Mouse (Mus musculus): Measurements from ENCODE around the gene E430018J23Rik. TPM values are rescaled to one million over a fixed set of nuclear protein-coding genes. Genes with fewer than 3 reads are reported as not detected.
"Not testable (repeated sequence)": the region's sequence is repeated elsewhere in the genome, so short reads cannot be mapped to it uniquely, and the experiment has no call there.

Gene E430018J23Rik
- polyA plus RNA-seq, 1 experiment from 2014 or later: 4.6 TPM

DNA sequence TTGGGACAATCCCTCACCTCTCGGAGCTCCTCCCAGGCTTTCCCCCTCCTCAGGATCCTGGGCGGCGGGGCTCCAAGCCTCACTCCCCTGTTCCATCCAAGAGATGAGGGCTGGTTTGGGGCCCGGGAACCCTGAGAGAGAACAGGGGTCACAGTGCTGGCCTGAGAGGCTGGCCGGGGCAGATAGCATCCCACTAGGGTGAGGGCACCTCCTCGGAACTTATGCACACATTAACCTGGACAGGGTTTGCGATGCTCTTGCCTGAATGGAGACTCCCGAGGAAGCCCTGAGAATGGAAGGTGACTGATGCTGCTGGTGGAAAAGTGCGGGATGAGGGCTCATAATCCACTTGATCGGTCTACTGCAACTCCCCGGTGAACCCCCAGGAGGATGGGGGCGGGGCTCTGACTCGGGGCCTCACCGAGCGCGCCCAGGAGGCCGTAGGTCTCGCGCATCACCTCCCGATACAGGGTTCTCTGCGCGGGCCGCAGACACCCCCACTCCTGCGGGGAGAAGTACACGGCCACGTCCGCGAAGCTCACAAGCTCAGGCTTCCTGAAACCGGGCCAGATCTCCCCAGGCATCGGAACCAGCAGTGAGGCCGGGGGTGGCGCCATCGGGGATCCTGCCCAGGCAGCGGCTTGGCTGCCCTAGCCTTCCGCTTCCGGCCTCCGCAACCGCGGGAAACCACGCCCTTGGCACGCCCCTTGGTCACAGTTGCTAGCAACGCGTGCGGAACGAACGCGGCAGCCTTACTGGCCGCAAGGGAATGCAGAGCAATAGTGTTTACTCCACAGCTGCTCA lies 28.2 kb upstream of the E430018J23Rik start, which contains the start of gene Zfp688:
TSS of gene Zfp688 (minus strand) at position 681 of the 804 bp plus-strand sequence.
- Histone ChIP-seq H3K4me1 (ENCODE audit: control insufficient read depth in 2 of 2, insufficient read depth in 2 of 2, low read length in 2 of 2) (peaks cover 0 to 6% of the 10 kb centered on the region in 2 experiments; a peak in 2 of 4 replicates), H3K4me2 (ENCODE audit: low read length) (peak within 1 kb of the TSS; percentile 94), H3K9me3 (ENCODE audit: control insufficient read depth, low read length) (no peaks in the 10 kb centered on the region), H3K27me3 (ENCODE audit: control insufficient read depth, insufficient read depth, low read length) (peaks cover 7% of the 10 kb centered on the region; the same call in 1 of the 2 replicates), H3K4me3 (ENCODE audit: control insufficient read depth in 1 of 2, insufficient read depth in 1 of 2, low read depth in 1 of 2, low read length in 2 of 2) (peak within 1 kb of the TSS; percentile 77 to 80), H3K36me3 (ENCODE audit: control insufficient read depth, insufficient read depth, low read length) (peaks cover 16% of the 10 kb centered on the region), H3K27ac (replicated peaks in 1 of 2; ENCODE audit: control insufficient read depth in 1 of 2, insufficient read depth in 1 of 2, low read depth in 2 of 2, low read length in 2 of 2) (0 out of 4 replicates have a peak within 1 kb of the TSS, but pooled peaks have one; percentile 31 to 35), H3K9ac (ENCODE audit: low read length) (peak within 1 kb of the TSS; percentile 87)
- 2% methylated on average over 48 of the region's 48 CpGs for WGBS
- ATAC-seq (ENCODE audit: insufficient number of reproducible peaks, insufficient read depth, low FRiP score, low read depth): peak; percentile 89

DNA sequence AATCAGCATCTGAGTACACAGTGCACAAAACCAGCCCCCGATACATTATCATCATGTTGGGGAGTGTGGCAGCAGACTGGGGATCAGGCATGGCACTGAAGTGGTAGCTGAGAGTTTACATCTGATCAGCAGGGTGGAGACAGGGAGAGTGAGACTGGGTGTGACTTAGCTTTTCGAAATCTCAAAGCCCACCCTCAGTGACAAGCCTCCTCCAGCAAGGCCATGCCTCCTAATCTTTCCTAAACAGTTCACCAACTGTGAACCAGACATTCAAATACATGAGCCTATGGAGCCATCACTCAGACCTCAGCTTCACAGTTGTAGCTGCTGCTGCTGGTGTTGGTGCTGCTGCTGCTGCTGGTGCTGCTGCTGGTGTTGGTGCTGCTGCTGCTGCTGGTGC lies 18.0 kb upstream of the E430018J23Rik start:
- H3K4me1 ChIP-seq (ENCODE audit: control insufficient read depth in 2 of 2, insufficient read depth in 2 of 2, low read length in 2 of 2): no peaks in the 10 kb centered on the region

DNA sequence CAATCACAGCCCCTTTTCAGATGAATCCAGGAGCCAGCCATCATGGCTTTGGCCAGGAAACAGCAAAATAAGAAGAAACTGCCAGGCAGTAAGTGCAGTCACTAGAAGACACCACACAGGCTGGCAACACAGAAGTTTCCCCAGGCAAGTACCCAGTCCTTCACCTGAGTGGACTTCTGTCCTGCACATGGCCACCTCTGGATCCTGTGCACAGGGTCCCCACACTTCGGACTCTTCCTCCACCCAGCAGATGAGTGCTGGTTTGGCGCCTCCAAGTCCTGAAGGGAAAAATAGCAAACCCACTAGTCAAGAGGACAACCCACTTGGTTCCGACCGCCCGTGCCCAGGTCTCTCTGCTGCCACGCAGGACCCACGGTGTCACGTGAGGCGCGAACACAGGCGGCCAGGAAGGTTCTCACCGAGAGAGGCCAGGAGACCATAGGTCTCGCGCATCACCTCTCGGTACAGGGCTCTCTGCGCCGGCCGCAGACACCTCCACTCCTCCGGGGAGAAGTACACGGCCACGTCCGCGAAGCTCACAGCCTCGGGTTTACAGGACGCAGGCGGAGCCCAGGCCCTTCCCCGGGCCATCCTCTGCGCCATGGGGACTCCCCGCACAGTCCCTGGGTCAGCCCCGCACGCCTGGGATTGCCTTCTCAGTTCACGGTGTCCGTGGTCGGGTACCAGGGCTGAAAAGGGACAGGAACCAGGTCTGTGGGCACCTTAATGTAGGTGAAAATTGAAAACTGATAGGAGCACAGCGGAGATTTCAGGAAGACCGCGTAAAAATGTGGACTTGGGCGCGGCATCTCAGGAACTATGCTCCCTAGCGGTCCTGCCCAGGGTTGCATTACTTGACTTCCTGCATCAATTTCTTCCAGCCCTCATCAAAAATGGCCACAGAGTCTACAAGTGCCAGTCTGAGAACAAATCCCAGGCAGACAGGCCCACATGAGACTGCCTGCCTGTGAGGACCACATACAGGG lies 12.9 kb upstream of the E430018J23Rik start, which contains the start of gene Zfp764:
TSS of gene Zfp764 (minus strand) at position 821 of the 986 bp plus-strand sequence.
- not testable (repeated sequence) for H3K9me3 ChIP-seq (ENCODE audit: control insufficient read depth, low read length); H3K27me3 ChIP-seq (ENCODE audit: control insufficient read depth, insufficient read depth, low read length); H3K36me3 ChIP-seq (ENCODE audit: control insufficient read depth, insufficient read depth, low read length); H3K4me1 ChIP-seq (ENCODE audit: control insufficient read depth in 2 of 2, insufficient read depth in 2 of 2, low read length in 2 of 2)
- H3K4me2 ChIP-seq (ENCODE audit: low read length): peak within 1 kb of the TSS; percentile 85
- peak within 1 kb of the TSS; percentile 58 to 68 for H3K4me3 ChIP-seq (ENCODE audit: control insufficient read depth in 1 of 2, insufficient read depth in 1 of 2, low read depth in 1 of 2, low read length in 2 of 2)
- peak; percentile 68 for ATAC-seq (ENCODE audit: insufficient number of reproducible peaks, insufficient read depth, low FRiP score, low read depth)
- H3K27ac ChIP-seq (replicated peaks in 1 of 2; ENCODE audit: control insufficient read depth in 1 of 2, insufficient read depth in 1 of 2, low read depth in 2 of 2, low read length in 2 of 2): peak within 1 kb of the TSS; percentile 23 to 53; a peak in 2 of 4 replicates
- WGBS: 4% methylated on average over 39 of the region's 40 CpGs
- peak within 1 kb of the TSS; percentile 80 for H3K9ac ChIP-seq (ENCODE audit: low read length)

More for the DNA sequence above, 18.0 kb upstream of the E430018J23Rik start:
- H3K4me3 ChIP-seq (ENCODE audit: control insufficient read depth in 1 of 2, insufficient read depth in 1 of 2, low read depth in 1 of 2, low read length in 2 of 2): no peak overlapping the region
- 58% methylated on average over 2 of the region's 2 CpGs for WGBS
- H3K9ac ChIP-seq (ENCODE audit: low read length): no peak overlapping the region
- no peaks in the 10 kb centered on the region for H3K36me3 ChIP-seq (ENCODE audit: control insufficient read depth, insufficient read depth, low read length)
- no peak overlapping the region for H3K27ac ChIP-seq (replicated peaks in 1 of 2; ENCODE audit: control insufficient read depth in 1 of 2, insufficient read depth in 1 of 2, low read depth in 2 of 2, low read length in 2 of 2)
- no peaks in the 10 kb centered on the region for H3K9me3 ChIP-seq (ENCODE audit: control insufficient read depth, low read length)
- no peak for ATAC-seq (ENCODE audit: insufficient number of reproducible peaks, insufficient read depth, low FRiP score, low read depth)
- H3K4me2 ChIP-seq (ENCODE audit: low read length): no peak overlapping the region
- H3K27me3 ChIP-seq (ENCODE audit: control insufficient read depth, insufficient read depth, low read length): no peaks in the 10 kb centered on the region

DNA sequence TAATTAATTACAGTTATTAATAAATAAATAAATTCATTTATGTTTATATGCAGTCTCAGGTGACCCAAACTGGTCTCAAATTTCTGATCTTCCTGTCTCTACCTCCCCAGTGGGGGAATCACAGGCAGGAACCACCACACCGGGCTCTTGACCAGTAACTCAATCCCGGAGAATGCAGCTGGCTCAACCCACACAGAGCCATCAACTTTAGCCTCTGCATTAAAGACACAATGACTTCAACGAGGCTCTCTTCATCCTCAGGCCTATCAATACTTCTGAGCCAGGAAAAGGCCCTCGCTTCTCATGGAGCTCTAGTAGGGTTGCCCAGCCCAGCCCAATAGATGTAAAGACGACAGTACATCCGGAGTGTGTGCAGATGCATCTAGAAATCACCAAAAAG lies 10.7 kb upstream of the E430018J23Rik start:
- H3K36me3 ChIP-seq (ENCODE audit: control insufficient read depth, insufficient read depth, low read length); H3K4me2 ChIP-seq (ENCODE audit: low read length); H3K27me3 ChIP-seq (ENCODE audit: control insufficient read depth, insufficient read depth, low read length); H3K27ac ChIP-seq (replicated peaks in 1 of 2; ENCODE audit: control insufficient read depth in 1 of 2, insufficient read depth in 1 of 2, low read depth in 2 of 2, low read length in 2 of 2); H3K4me1 ChIP-seq (ENCODE audit: control insufficient read depth in 2 of 2, insufficient read depth in 2 of 2, low read length in 2 of 2); H3K4me3 ChIP-seq (ENCODE audit: control insufficient read depth in 1 of 2, insufficient read depth in 1 of 2, low read depth in 1 of 2, low read length in 2 of 2); H3K9me3 ChIP-seq (ENCODE audit: control insufficient read depth, low read length); ATAC-seq (ENCODE audit: insufficient number of reproducible peaks, insufficient read depth, low FRiP score, low read depth); H3K9ac ChIP-seq (ENCODE audit: low read length): not testable (repeated sequence)
- 93% methylated on average over 6 of the region's 6 CpGs for WGBS

DNA sequence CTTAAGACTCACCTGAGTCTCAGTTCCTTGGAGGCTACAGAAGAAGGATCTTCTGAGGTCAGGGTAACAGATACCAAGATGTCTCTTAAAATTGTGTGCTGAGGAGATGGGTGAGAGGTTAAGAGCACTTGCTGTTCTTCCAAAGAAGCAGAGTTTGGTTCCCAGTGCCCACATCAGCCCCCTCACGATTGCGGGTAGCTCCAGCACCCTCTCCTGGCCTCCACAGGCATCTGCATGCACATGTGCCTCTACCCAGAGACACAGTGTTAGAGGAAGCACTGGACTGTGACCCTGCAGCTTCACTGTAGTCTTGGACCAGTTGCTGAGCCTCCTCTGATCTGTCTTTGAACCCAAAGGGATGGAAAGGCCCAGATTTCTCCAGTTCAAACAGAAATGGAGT lies 9.6 kb upstream of the E430018J23Rik start:
- 39% methylated on average over 2 of the region's 2 CpGs for WGBS
- no peaks in the 10 kb centered on the region for H3K27me3 ChIP-seq (ENCODE audit: control insufficient read depth, insufficient read depth, low read length)
- no peak for ATAC-seq (ENCODE audit: insufficient number of reproducible peaks, insufficient read depth, low FRiP score, low read depth)

DNA sequence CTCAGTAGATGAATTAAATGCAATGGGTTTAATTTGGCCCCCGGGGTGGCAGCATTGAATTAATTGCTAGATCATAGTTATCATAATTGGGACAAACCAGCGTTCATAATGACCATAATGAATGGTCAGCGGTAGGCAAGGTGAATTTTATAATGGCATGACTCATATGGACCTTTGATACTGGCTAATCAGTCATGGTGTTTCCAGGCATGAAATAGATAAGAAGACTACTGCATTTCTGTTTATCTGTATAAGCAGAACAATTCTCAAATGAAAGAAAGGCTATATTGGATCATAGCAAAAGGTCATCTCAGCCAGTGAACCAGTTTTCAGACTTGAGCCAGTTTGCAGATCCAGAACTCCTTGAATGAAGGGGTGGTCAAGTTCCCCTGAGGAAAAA lies 6.9 kb upstream of the E430018J23Rik start:
- Histone ChIP-seq H3K4me2 (ENCODE audit: low read length) (no peak overlapping the region), H3K4me1 (ENCODE audit: control insufficient read depth in 2 of 2, insufficient read depth in 2 of 2, low read length in 2 of 2) (no peaks in the 10 kb centered on the region), H3K36me3 (ENCODE audit: control insufficient read depth, insufficient read depth, low read length) (no peaks in the 10 kb centered on the region), H3K9ac (ENCODE audit: low read length) (no peak overlapping the region), H3K4me3 (ENCODE audit: control insufficient read depth in 1 of 2, insufficient read depth in 1 of 2, low read depth in 1 of 2, low read length in 2 of 2) (no peak overlapping the region), H3K27ac (replicated peaks in 1 of 2; ENCODE audit: control insufficient read depth in 1 of 2, insufficient read depth in 1 of 2, low read depth in 2 of 2, low read length in 2 of 2) (no peak overlapping the region), H3K9me3 (ENCODE audit: control insufficient read depth, low read length) (no peaks in the 10 kb centered on the region), H3K27me3 (ENCODE audit: control insufficient read depth, insufficient read depth, low read length) (no peaks in the 10 kb centered on the region)
- WGBS: 64% methylated on average over 3 of the region's 3 CpGs
- ATAC-seq (ENCODE audit: insufficient number of reproducible peaks, insufficient read depth, low FRiP score, low read depth): no peak

More for the DNA sequence above, 9.6 kb upstream of the E430018J23Rik start:
- H3K4me3 ChIP-seq (ENCODE audit: control insufficient read depth in 1 of 2, insufficient read depth in 1 of 2, low read depth in 1 of 2, low read length in 2 of 2): no peak overlapping the region
- no peaks in the 10 kb centered on the region for H3K9me3 ChIP-seq (ENCODE audit: control insufficient read depth, low read length)
- H3K27ac ChIP-seq (replicated peaks in 1 of 2; ENCODE audit: control insufficient read depth in 1 of 2, insufficient read depth in 1 of 2, low read depth in 2 of 2, low read length in 2 of 2): no peak overlapping the region
- H3K4me1 ChIP-seq (ENCODE audit: control insufficient read depth in 2 of 2, insufficient read depth in 2 of 2, low read length in 2 of 2): no peaks in the 10 kb centered on the region
- H3K9ac ChIP-seq (ENCODE audit: low read length): no peak overlapping the region
- H3K4me2 ChIP-seq (ENCODE audit: low read length): no peak overlapping the region
- no peaks in the 10 kb centered on the region for H3K36me3 ChIP-seq (ENCODE audit: control insufficient read depth, insufficient read depth, low read length)

DNA sequence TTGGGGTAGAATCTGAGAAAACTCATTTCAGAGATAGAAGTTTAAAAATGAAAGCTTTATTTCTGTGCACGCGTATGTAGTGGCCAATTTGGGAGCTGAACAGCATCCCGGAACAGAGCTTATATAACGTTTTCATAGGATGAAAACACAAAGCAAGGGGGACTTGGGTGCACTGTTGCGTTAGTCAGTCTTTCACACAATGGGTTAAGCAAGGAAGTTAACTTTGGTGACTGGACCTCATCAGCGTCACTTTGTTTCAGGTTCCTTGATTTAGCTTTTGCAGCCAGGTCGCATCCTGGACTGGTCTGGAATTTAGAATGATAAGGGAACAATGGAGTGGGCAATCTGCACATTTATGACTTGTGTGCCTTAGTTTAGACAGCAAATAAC lies 510 bp upstream of the E430018J23Rik start:
- Histone ChIP-seq H3K36me3 (ENCODE audit: control insufficient read depth, insufficient read depth, low read length) (peaks cover 12% of the 10 kb centered on the region; the same call in 1 of the 2 replicates), H3K27ac (replicated peaks in 1 of 2; ENCODE audit: control insufficient read depth in 1 of 2, insufficient read depth in 1 of 2, low read depth in 2 of 2, low read length in 2 of 2) (peak overlapping the region; percentile 65 to 69), H3K4me3 (ENCODE audit: control insufficient read depth in 1 of 2, insufficient read depth in 1 of 2, low read depth in 1 of 2, low read length in 2 of 2) (peak overlapping the region; percentile 50 to 66), H3K4me2 (ENCODE audit: low read length) (peak overlapping the region; percentile 72), H3K9me3 (ENCODE audit: control insufficient read depth, low read length) (no peaks in the 10 kb centered on the region), H3K9ac (ENCODE audit: low read length) (peak overlapping the region; percentile 63), H3K27me3 (ENCODE audit: control insufficient read depth, insufficient read depth, low read length) (no peaks in the 10 kb centered on the region), H3K4me1 (ENCODE audit: control insufficient read depth in 2 of 2, insufficient read depth in 2 of 2, low read length in 2 of 2) (peaks cover 10 to 12% of the 10 kb centered on the region in 2 experiments)
- 11% methylated on average over 7 of the region's 7 CpGs for WGBS
- ATAC-seq (ENCODE audit: insufficient number of reproducible peaks, insufficient read depth, low FRiP score, low read depth): peak; percentile 12; the same call in 1 of the 2 replicates
